Mouse (Mus musculus) B cell, adult (primary cell): ENCODE data around the gene Narfl. TPM values are rescaled to one million over a fixed set of nuclear protein-coding genes. Genes with fewer than 3 reads are reported as not detected.

Source experiments
- total RNA-seq: library from RNA; stranded (reverse); gene quantifications from 4 replicates; pipeline ENCODE4 v1.2.4, GENCODE M21; 2023; ENCODE audit not compliant: inconsistent age

Narfl gene
- total RNA-seq = 27.3 to 40.0 TPM (median 36.0 TPM) in 4 replicates

GRCm38 (mm10) chr17:25773549-25774120, at the start of gene Narfl:
Narfl (plus strand) TSS chr17:25773776.

GRCm38 (mm10) chr17:25727265-25728008, 46.1 kb upstream of the Narfl start, which contains the start of the genes Chtf18 and Rpusd1:
Chtf18 (minus strand) TSS chr17:25727419.
Rpusd1 (plus strand) TSS chr17:25727670.

GRCm38 (mm10) chr17:25735745-25736144, 37.8 kb upstream of the Narfl start, which contains the start of gene Mslnl:
Mslnl (plus strand) TSS chr17:25736042.

GRCm38 (mm10) chr17:25754241-25754640, 19.3 kb upstream of the Narfl start, which contains the start of gene Msln:
Msln (minus strand) TSS chr17:25754378.

GRCm38 (mm10) chr17:25785281-25785745, 11.7 kb downstream of the Narfl start, which contains the start of gene Haghl:
Haghl (minus strand) TSS chr17:25785673.

GRCm38 (mm10) chr17:25786280-25786679, 12.7 kb downstream of the Narfl start, which contains the start of gene Ccdc78:
Ccdc78 (plus strand) TSS chr17:25786580.

GRCm38 (mm10) chr17:25792615-25793014, 19.0 kb downstream of the Narfl start, which contains the start of gene Fam173a:
Fam173a (minus strand) TSS chr17:25792901.

GRCm38 (mm10) chr17:25795609-25796092, 22.1 kb downstream of the Narfl start, which contains the start of gene AC134908.4:
AC134908.4 (minus strand) TSS chr17:25795659.

GRCm38 (mm10) chr17:25796951-25797369, 23.4 kb downstream of the Narfl start, which contains the start of gene Metrn:
Metrn (minus strand) TSS chr17:25797136.

GRCm38 (mm10) chr17:25808789-25809605, 35.4 kb downstream of the Narfl start, which contains the start of gene Fbxl16:
Fbxl16 (plus strand) TSS chr17:25809085.

GRCm38 (mm10) chr17:25823452-25823851, 49.9 kb downstream of the Narfl start, which contains the start of gene Wdr24:
Wdr24 (plus strand) TSS chr17:25823627.

GRCm38 (mm10) chr17:25828712-25829557, 55.4 kb downstream of the Narfl start, which contains the start of gene Jmjd8:
Jmjd8 (plus strand) TSS chr17:25828867.

Other genes starting within 250 kb of the Narfl start
- 0.21 to 0.67 TPM in 2 of 4 replicates, not detected in the others for gene Sox8, start 203.1 kb upstream of the Narfl start, total RNA-seq
- gene Lmf1, start 194.7 kb upstream of the Narfl start, total RNA-seq = 26.7 to 32.2 TPM (median 29.1 TPM) in 4 replicates
- not detected in 4 replicates for gene Gng13, start 56.6 kb upstream of the Narfl start, total RNA-seq
- gene Chtf18, start 46.4 kb upstream of the Narfl start, total RNA-seq = 6.4 to 12.4 TPM (median 8.6 TPM) in 4 replicates
- 5.2 to 7.4 TPM (median 7.3 TPM) in 4 replicates for gene Rpusd1, start 46.1 kb upstream of the Narfl start, total RNA-seq
- not detected in 4 replicates for gene Mslnl, start 37.7 kb upstream of the Narfl start, total RNA-seq
- 1.6 TPM in 1 of 4 replicates, not detected in the others for gene Msln, start 19.4 kb upstream of the Narfl start, total RNA-seq
- 16.0 to 24.2 TPM (median 19.1 TPM) in 4 replicates for gene Haghl, start 11.9 kb downstream of the Narfl start, total RNA-seq
- not detected in 4 replicates for gene Ccdc78, start 12.8 kb downstream of the Narfl start, total RNA-seq
- 46.3 to 58.4 TPM (median 50.0 TPM) in 4 replicates for gene Fam173a, start 19.1 kb downstream of the Narfl start, total RNA-seq
- 1.5 TPM in 1 of 4 replicates, not detected in the others for gene AC134908.4, start 21.9 kb downstream of the Narfl start, total RNA-seq
- gene Metrn, start 23.4 kb downstream of the Narfl start, total RNA-seq = 10.2 to 15.1 TPM (median 13.2 TPM) in 4 replicates
- gene Fbxl16, start 35.3 kb downstream of the Narfl start, total RNA-seq = not detected in 4 replicates
- 17.0 to 23.5 TPM (median 22.7 TPM) in 4 replicates for gene Wdr24, start 49.9 kb downstream of the Narfl start, total RNA-seq
- gene Jmjd8, start 55.1 kb downstream of the Narfl start, total RNA-seq = 26.8 to 30.2 TPM (median 29.3 TPM) in 4 replicates
- 62.5 to 74.1 TPM (median 64.8 TPM) in 4 replicates for gene Stub1, start 59.6 kb downstream of the Narfl start, total RNA-seq
- 0.84 to 2.9 TPM (median 1.9 TPM) in 4 replicates for gene Rhbdl1, start 63.5 kb downstream of the Narfl start, total RNA-seq
- gene Gm20683, start 68.0 kb downstream of the Narfl start, total RNA-seq = 3.4 to 4.4 TPM (median 3.6 TPM) in 4 replicates
- 61.4 to 71.1 TPM (median 69.6 TPM) in 4 replicates for gene Rhot2, start 71.1 kb downstream of the Narfl start, total RNA-seq
- 33.3 to 45.0 TPM (median 38.3 TPM) in 4 replicates for gene Wdr90, start 87.7 kb downstream of the Narfl start, total RNA-seq
- gene Mcrip2, start 95.0 kb downstream of the Narfl start, total RNA-seq = 0.69 to 3.3 TPM (median 3.0 TPM) in 3 of 4 replicates, not detected in the other
- 24.4 to 27.9 TPM (median 26.1 TPM) in 4 replicates for gene Mettl26, start 101.3 kb downstream of the Narfl start, total RNA-seq
- gene Wfikkn1, start 107.1 kb downstream of the Narfl start, total RNA-seq = 5.7 to 6.6 TPM (median 6.0 TPM) in 4 replicates
- gene Rab40c, start 146.0 kb downstream of the Narfl start, total RNA-seq = 20.9 to 25.3 TPM (median 23.0 TPM) in 4 replicates
- gene Pigq, start 171.2 kb downstream of the Narfl start, total RNA-seq = 75.7 to 84.9 TPM (median 77.1 TPM) in 4 replicates
- not detected in 4 replicates for gene Nhlrc4, start 171.2 kb downstream of the Narfl start, total RNA-seq
- 0.21 TPM in 1 of 4 replicates, not detected in the others for gene A930017K11Rik, start 178.8 kb downstream of the Narfl start, total RNA-seq
- gene Capn15, start 212.0 kb downstream of the Narfl start, total RNA-seq = 35.7 to 39.1 TPM (median 38.2 TPM) in 4 replicates